Mouse (Mus musculus): Measurements from ENCODE around the gene Foxg1.

DNA sequence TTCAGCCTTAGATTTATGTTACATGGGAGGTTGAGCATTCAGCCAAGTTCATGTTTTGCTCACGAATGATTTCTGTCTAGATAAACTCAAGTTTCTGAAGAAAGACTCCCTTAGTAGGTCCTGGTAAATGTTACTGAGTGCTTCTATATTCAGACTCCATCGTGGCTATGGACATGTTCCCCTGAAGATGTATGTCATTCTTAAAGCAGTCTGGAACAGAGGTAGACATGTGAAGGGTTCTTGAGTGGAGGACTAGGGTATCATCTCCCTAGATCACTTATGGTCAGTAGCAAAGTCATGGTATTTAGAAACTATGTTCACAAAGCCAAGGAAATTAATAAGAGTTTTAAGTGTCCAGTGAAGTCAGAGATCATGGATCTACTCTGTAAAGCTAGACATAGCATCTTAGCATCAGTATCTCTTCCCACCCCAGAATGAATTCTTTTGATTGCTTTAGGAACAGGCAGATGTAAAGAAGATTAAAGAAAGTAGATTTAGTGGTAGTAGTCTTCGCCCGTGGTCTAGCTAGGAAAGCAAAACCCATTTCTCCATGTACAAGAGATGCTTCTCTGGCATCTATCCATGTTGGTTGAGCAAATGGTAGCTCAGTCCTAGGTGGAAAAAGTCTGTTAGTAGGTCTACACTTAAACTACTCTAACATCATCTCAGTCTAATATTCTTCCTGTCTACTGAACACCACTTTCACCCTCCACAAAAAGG, 15.1 kb downstream of the Foxg1 start:
- TF ChIP-seq POLR2A (IDR thresholded peaks at IDR 0.05; ENCODE audit: low read depth, low read length), result no peak
- TF ChIP-seq CTCF (conservative IDR thresholded peaks at IDR 0.05; ENCODE audit: insufficient read depth, insufficient read length, low read depth, low read length), result no peak

Data from kidney, adult 2 months (tissue).